Mouse (Mus musculus) hindbrain, embryonic 16.5 days (tissue): ENCODE results near the gene Pla2g3. TPM values are rescaled to one million over a fixed set of nuclear protein-coding genes. Genes with fewer than 3 reads are reported as not detected.
A peak's percentile ranks its signal among the peaks of the same experiment; 100 is the strongest.

Experiments used
- ATAC-seq: fragments of 200-750 bp; cut with Nextera tagmentation; 2 replicates; pipeline ENCODE4 v1.8.0; 2017; ENCODE audit warnings: moderate TSS enrichment, moderate library complexity
- H3K27ac ChIP-seq: fragments of 300-500 bp; sonication (generic); 2 replicates; pipeline ENCODE4 v1.5.1; 2014; ENCODE audit warnings: low read depth, mild to moderate bottlenecking, control low read depth, low read length, moderate library complexity
- H3K27me3 ChIP-seq: fragments of 300-500 bp; sonication (generic); replicated peaks from 2 replicates; pipeline ENCODE4 v1.6.1; 2014; ENCODE audit warnings: low read length; ENCODE audit not compliant: control insufficient read depth, insufficient read depth
- H3K36me3 ChIP-seq: fragments of 300-500 bp; sonication (generic); 2 replicates; pipeline ENCODE4 v1.6.1; 2014; ENCODE audit warnings: mild to moderate bottlenecking, low read length, moderate library complexity, mixed read lengths; ENCODE audit not compliant: control insufficient read depth, insufficient read depth
- H3K4me1 ChIP-seq: fragments of 300-500 bp; sonication (generic); 2 replicates; pipeline ENCODE4 v1.6.1; 2014; ENCODE audit warnings: low read depth, low read length; ENCODE audit not compliant: control insufficient read depth, insufficient read depth
- H3K4me2 ChIP-seq: fragments of 300-500 bp; sonication (generic); 2 replicates; pipeline ENCODE4 v1.6.1; 2014; ENCODE audit warnings: mild to moderate bottlenecking, low read length, control low read depth, moderate library complexity
- H3K4me3 ChIP-seq: fragments of 300-500 bp; sonication (generic); 2 replicates; pipeline ENCODE4 v1.5.1; 2014; ENCODE audit warnings: mild to moderate bottlenecking, low read length, control low read depth, moderate library complexity
- H3K9ac ChIP-seq: fragments of 300-500 bp; sonication (generic); 2 replicates; pipeline ENCODE4 v1.6.1; 2014; ENCODE audit warnings: low read depth, mild to moderate bottlenecking, control low read depth, low read length, moderate library complexity
- H3K9me3 ChIP-seq: fragments of 300-500 bp; sonication (generic); 2 replicates; pipeline ENCODE4 v1.6.1; 2014; ENCODE audit warnings: mild to moderate bottlenecking, low read length, moderate library complexity; ENCODE audit not compliant: control insufficient read depth
- WGBS: fragments of 180-500 bp; shearing (Covaris S2); extraction: QIAGEN DNeasy Blood & Tissue Kit; methylation state at CpG from one replicate; pipeline ENCODE4 v1.1.7; 2014; 5-methylcytosine and 5-hydroxymethylcytosine counted together
- polyA plus RNA-seq: library from polyadenylated mRNA; unstranded; fragments of >200 nt; fragmentation: Nextera tagmentation; extraction: Ambion mirVana; gene quantifications from 2 replicates; pipeline ENCODE4 v1.2.1, GENCODE M21; 2015

Gene Pla2g3
- polyA plus RNA-seq, 1 experiment from 2014 or later, result 9.2 TPM

- Histone ChIP-seq H3K4me3 (no peak overlapping the region), H3K27me3 (no peaks in the 10 kb centered on the region), H3K27ac (no peak overlapping the region), H3K4me2 (no peak overlapping the region), H3K9me3 (no peaks in the 10 kb centered on the region), H3K4me1 (peaks cover 2% of the 10 kb centered on the region; the same call in 1 of the 2 replicates), H3K9ac (no peak overlapping the region), H3K36me3 (no peaks in the 10 kb centered on the region)
- ATAC-seq, result no peak
- 84% methylated on average over 18 of the region's 18 CpGs for WGBS
Measured at GRCm38 (mm10) chr11:3502459-3503072, 14.5 kb downstream of the Pla2g3 start.

- Histone ChIP-seq H3K4me1 (peaks cover 2% of the 10 kb centered on the region; the same call in 1 of the 2 replicates), H3K36me3 (no peaks in the 10 kb centered on the region), H3K4me3 (peak overlapping the region; percentile 48), H3K27me3 (no peaks in the 10 kb centered on the region), H3K9ac (peak overlapping the region; percentile 68), H3K4me2 (peak overlapping the region; percentile 51), H3K9me3 (no peaks in the 10 kb centered on the region), H3K27ac (no peak overlapping the region)
- peak; percentile 55 for ATAC-seq
- 63% methylated on average over 11 of the region's 11 CpGs for WGBS
Measured at GRCm38 (mm10) chr11:3503755-3504693, 15.9 kb downstream of the Pla2g3 start.

- Histone ChIP-seq H3K4me3 (no peak overlapping the region), H3K27ac (no peak overlapping the region), H3K9ac (no peak overlapping the region), H3K4me2 (no peak overlapping the region), H3K36me3 (no peaks in the 10 kb centered on the region), H3K9me3 (no peaks in the 10 kb centered on the region), H3K27me3 (no peaks in the 10 kb centered on the region), H3K4me1 (peaks cover 2% of the 10 kb centered on the region; the same call in 1 of the 2 replicates)
- WGBS, result 55% methylated on average over 7 of the region's 7 CpGs
- no peak for ATAC-seq
Measured at GRCm38 (mm10) chr11:3508226-3508625, 20.1 kb downstream of the Pla2g3 start.

GRCm38 (mm10) chr11:3509181-3510085 lies 21.3 kb downstream of the Pla2g3 start:
- H3K27me3 ChIP-seq, result no peaks in the 10 kb centered on the region
- H3K9ac ChIP-seq, result no peak overlapping the region
- 70% methylated on average over 8 of the region's 8 CpGs for WGBS
- peaks cover 2% of the 10 kb centered on the region; the same call in 1 of the 2 replicates for H3K4me1 ChIP-seq
- H3K4me3 ChIP-seq, result no peak overlapping the region
- no peaks in the 10 kb centered on the region for H3K9me3 ChIP-seq
- no peaks in the 10 kb centered on the region for H3K36me3 ChIP-seq
- no peak overlapping the region for H3K27ac ChIP-seq
- no peak overlapping the region for H3K4me2 ChIP-seq
- ATAC-seq, result no peak

GRCm38 (mm10) chr11:3510321-3510720 lies 22.2 kb downstream of the Pla2g3 start:
- Histone ChIP-seq H3K4me3 (no peak overlapping the region), H3K27ac (no peak overlapping the region), H3K27me3 (no peaks in the 10 kb centered on the region), H3K9ac (no peak overlapping the region), H3K36me3 (no peaks in the 10 kb centered on the region), H3K4me1 (no peaks in the 10 kb centered on the region; the same call in 1 of the 2 replicates), H3K4me2 (no peak overlapping the region), H3K9me3 (no peaks in the 10 kb centered on the region)
- WGBS, result 77% methylated on average over 2 of the region's 2 CpGs
- no peak for ATAC-seq

- Histone ChIP-seq H3K36me3 (no peaks in the 10 kb centered on the region), H3K4me2 (no peak overlapping the region), H3K9ac (no peak overlapping the region), H3K27ac (no peak overlapping the region), H3K4me1 (peaks cover 20% of the 10 kb centered on the region), H3K4me3 (no peak overlapping the region), H3K9me3 (no peaks in the 10 kb centered on the region), H3K27me3 (no peaks in the 10 kb centered on the region; the same call in 1 of the 2 replicates)
- 87% methylated on average over 6 of the region's 6 CpGs for WGBS
- no peak for ATAC-seq
Measured at GRCm38 (mm10) chr11:3513291-3513690, 25.2 kb downstream of the Pla2g3 start.

GRCm38 (mm10) chr11:3514529-3515054 lies 26.5 kb downstream of the Pla2g3 start, which contains the start of gene Selenom:
Selenom (plus strand) TSS chr11:3514684.
- Histone ChIP-seq H3K9me3 (no peaks in the 10 kb centered on the region), H3K27ac (peak within 1 kb of the TSS; percentile 72; the same call in 1 of the 2 replicates), H3K4me3 (peak within 1 kb of the TSS; percentile 56), H3K4me1 (peaks cover 20% of the 10 kb centered on the region), H3K9ac (peak within 1 kb of the TSS; percentile 70), H3K36me3 (no peaks in the 10 kb centered on the region), H3K27me3 (no peaks in the 10 kb centered on the region; the same call in 1 of the 2 replicates), H3K4me2 (peak within 1 kb of the TSS; percentile 69)
- under 1% methylated on average over 23 of the region's 26 CpGs for WGBS
- peak; percentile 88 for ATAC-seq

- peak overlapping the region; percentile 56 for H3K4me3 ChIP-seq
- WGBS, result 9% methylated on average over 4 of the region's 4 CpGs
- peak overlapping the region; percentile 69 for H3K4me2 ChIP-seq
- H3K27ac ChIP-seq, result peak overlapping the region; percentile 72; the same call in 1 of the 2 replicates
- peaks cover 20% of the 10 kb centered on the region for H3K4me1 ChIP-seq
- ATAC-seq, result peak; percentile 29
- H3K9me3 ChIP-seq, result no peaks in the 10 kb centered on the region
- no peaks in the 10 kb centered on the region for H3K36me3 ChIP-seq
- no peaks in the 10 kb centered on the region; the same call in 1 of the 2 replicates for H3K27me3 ChIP-seq
- H3K9ac ChIP-seq, result peak overlapping the region; percentile 70
Measured at GRCm38 (mm10) chr11:3515216-3515615, 27.1 kb downstream of the Pla2g3 start.
